Mouse (Mus musculus) kidney, postnatal 25 days (tissue): Measurements from ENCODE around the gene Ifrd1.
A peak's percentile ranks its signal among the peaks of the same experiment; 100 is the strongest.
"Not testable (repeated sequence)": the region's sequence is repeated elsewhere in the genome, so short reads cannot be mapped to it uniquely, and the experiment has no call there.

Source experiments
- DNase-seq, 2 experiments: peaks; one replicate each; pipeline ENCODE4 v3.0.0; 2021; ENCODE audit warnings: mixed read lengths in 2 of 2

Ifrd1 gene

GRCm38 (mm10) chr12:40248454-40249180, at the start of gene Ifrd1:
Gene Ifrd1, minus strand, starts transcription at chr12:40248504.
- DNase-seq, result no peak

GRCm38 (mm10) chr12:40286539-40286938, 38.2 kb upstream of the Ifrd1 start:
- DNase-seq, result peak; percentile 43 to 49

GRCm38 (mm10) chr12:40280596-40281325, 32.5 kb upstream of the Ifrd1 start:
- DNase-seq, result peak; percentile 31 to 43

GRCm38 (mm10) chr12:40277581-40277980, 29.3 kb upstream of the Ifrd1 start:
- no peak for DNase-seq

- DNase-seq, result no peak
Observed at GRCm38 (mm10) chr12:40274931-40275330, 26.6 kb upstream of the Ifrd1 start.

GRCm38 (mm10) chr12:40273339-40273738, 25.0 kb upstream of the Ifrd1 start:
- DNase-seq, result no peak

GRCm38 (mm10) chr12:40272710-40273109, 24.4 kb upstream of the Ifrd1 start:
- no peak for DNase-seq

GRCm38 (mm10) chr12:40268313-40268712, 20.0 kb upstream of the Ifrd1 start:
- DNase-seq, result no peak

GRCm38 (mm10) chr12:40263712-40264111, 15.4 kb upstream of the Ifrd1 start:
- no peak for DNase-seq

GRCm38 (mm10) chr12:40263006-40263405, 14.7 kb upstream of the Ifrd1 start:
- DNase-seq, result no peak

GRCm38 (mm10) chr12:40258462-40259000, 10.2 kb upstream of the Ifrd1 start:
- DNase-seq, result no peak

- peak; percentile 77 to 86 for DNase-seq
Observed at GRCm38 (mm10) chr12:40257226-40257625, 8.9 kb upstream of the Ifrd1 start.

- DNase-seq, result no peak
Observed at GRCm38 (mm10) chr12:40256543-40256942, 8.2 kb upstream of the Ifrd1 start.

- DNase-seq, result no peak
Observed at GRCm38 (mm10) chr12:40256033-40256432, 7.7 kb upstream of the Ifrd1 start.

- DNase-seq, result not testable (repeated sequence)
Observed at GRCm38 (mm10) chr12:40255310-40255709, 7.0 kb upstream of the Ifrd1 start.

- DNase-seq, result no peak
Observed at GRCm38 (mm10) chr12:40254729-40255128, 6.4 kb upstream of the Ifrd1 start.

- DNase-seq, result no peak
Observed at GRCm38 (mm10) chr12:40253241-40253640, 4.9 kb upstream of the Ifrd1 start.

GRCm38 (mm10) chr12:40250256-40250655, 2.0 kb upstream of the Ifrd1 start:
- DNase-seq, result no peak

GRCm38 (mm10) chr12:40247976-40248375, 328 bp downstream of the Ifrd1 start:
- peak; percentile 11 to 48 for DNase-seq

GRCm38 (mm10) chr12:40247384-40247783, 920 bp downstream of the Ifrd1 start:
- DNase-seq, result no peak

GRCm38 (mm10) chr12:40245434-40245970, 2.8 kb downstream of the Ifrd1 start:
- no peak for DNase-seq

- no peak for DNase-seq
Observed at GRCm38 (mm10) chr12:40244926-40245325, 3.4 kb downstream of the Ifrd1 start.

GRCm38 (mm10) chr12:40243821-40244221, 4.5 kb downstream of the Ifrd1 start:
- DNase-seq, result peak; percentile 35 to 59

GRCm38 (mm10) chr12:40243241-40243640, 5.1 kb downstream of the Ifrd1 start:
- no peak for DNase-seq
